Mouse (Mus musculus) neural tube, embryonic 14.5 days (tissue): ENCODE measurements around the gene Lima1. TPM values are rescaled to one million over a fixed set of nuclear protein-coding genes. Genes with fewer than 3 reads are reported as not detected.

ENCODE experiments used
- ATAC-seq: fragments of 200-750 bp; cut with Nextera tagmentation; 2 replicates; pipeline ENCODE4 v1.8.0; 2017; ENCODE audit warnings: low read depth, mild to moderate bottlenecking, moderate TSS enrichment, moderate library complexity
- H3K27ac ChIP-seq: fragments of 300-500 bp; sonication (generic); 2 replicates; pipeline ENCODE4 v1.5.1; 2014; ENCODE audit warnings: low read depth, mild to moderate bottlenecking, control low read depth, low read length, moderate library complexity, mixed read lengths
- H3K27me3 ChIP-seq: fragments of 300-500 bp; sonication (generic); 2 replicates; pipeline ENCODE4 v1.6.1; 2014; ENCODE audit warnings: low read length; ENCODE audit not compliant: control insufficient read depth, insufficient read depth
- H3K36me3 ChIP-seq: fragments of 300-500 bp; sonication (generic); 2 replicates; pipeline ENCODE4 v1.6.1; 2014; ENCODE audit warnings: low read length, mixed read lengths; ENCODE audit not compliant: control insufficient read depth, insufficient read depth
- H3K4me1 ChIP-seq: fragments of 300-500 bp; sonication (generic); 2 replicates; pipeline ENCODE4 v1.6.1; 2014; ENCODE audit warnings: low read length; ENCODE audit not compliant: control insufficient read depth, insufficient read depth
- H3K4me2 ChIP-seq: fragments of 300-500 bp; sonication (generic); 2 replicates; pipeline ENCODE4 v1.6.1; 2014; ENCODE audit warnings: mild to moderate bottlenecking, low read depth, low read length, control low read depth
- H3K4me3 ChIP-seq: fragments of 300-500 bp; sonication (generic); 2 replicates; pipeline ENCODE4 v1.5.1; 2014; ENCODE audit warnings: low read depth, low read length, control low read depth, mixed read lengths
- H3K9ac ChIP-seq: fragments of 300-500 bp; sonication (generic); replicated peaks from 2 replicates; pipeline ENCODE4 v1.6.1; 2014; ENCODE audit warnings: low read depth, mild to moderate bottlenecking, control low read depth, low read length, mixed read lengths
- H3K9me3 ChIP-seq: fragments of 300-500 bp; sonication (generic); 2 replicates; pipeline ENCODE4 v1.6.1; 2016; ENCODE audit warnings: low read length; ENCODE audit not compliant: control insufficient read depth
- WGBS: fragments of 180-500 bp; shearing (Covaris S2); extraction: QIAGEN DNeasy Blood & Tissue Kit; methylation state at CpG from one replicate; pipeline ENCODE4 v1.1.7; 2014; 5-methylcytosine and 5-hydroxymethylcytosine counted together
- polyA plus RNA-seq: library from polyadenylated mRNA; unstranded; fragments of >200 nt; fragmentation: Nextera tagmentation; extraction: Ambion mirVana; gene quantifications from 2 replicates; pipeline ENCODE4 v1.2.1, GENCODE M21; 2014

Gene Lima1
- polyA plus RNA-seq, 1 experiment from 2014 or later, result 14.9 TPM

DNA sequence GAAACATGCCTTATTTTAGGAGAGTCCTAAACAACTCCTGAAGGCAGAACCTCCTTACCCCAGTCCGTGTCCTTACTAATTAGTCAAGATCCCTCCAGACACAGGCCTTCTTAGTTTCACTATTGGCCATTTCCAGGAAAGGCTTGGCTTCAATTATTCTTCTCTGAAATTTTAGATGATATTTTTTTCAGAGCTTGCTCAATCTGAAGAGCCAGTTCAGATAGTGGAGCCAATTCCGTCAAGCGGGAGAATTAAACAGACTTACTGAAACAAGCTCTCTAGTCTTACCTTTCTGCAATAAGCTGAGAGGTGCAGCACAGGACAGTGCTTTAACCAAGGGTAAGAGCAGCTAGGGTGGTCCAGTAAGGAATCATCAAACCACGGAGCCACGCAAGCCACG is 11.9 kb downstream of the Lima1 start:
- H3K4me1 ChIP-seq, result 0 out of 2 replicates have a peak, but pooled peaks cover 5% of the 10 kb centered on the region
- 98% methylated on average over 6 of the region's 6 CpGs for WGBS
- no peak overlapping the region for H3K4me3 ChIP-seq
- H3K27me3 ChIP-seq, result no peaks in the 10 kb centered on the region
- no peaks in the 10 kb centered on the region for H3K36me3 ChIP-seq
- no peak overlapping the region for H3K9ac ChIP-seq
- H3K27ac ChIP-seq, result no peak overlapping the region
- ATAC-seq, result no peak
- H3K4me2 ChIP-seq, result no peak overlapping the region
- H3K9me3 ChIP-seq, result no peaks in the 10 kb centered on the region

DNA sequence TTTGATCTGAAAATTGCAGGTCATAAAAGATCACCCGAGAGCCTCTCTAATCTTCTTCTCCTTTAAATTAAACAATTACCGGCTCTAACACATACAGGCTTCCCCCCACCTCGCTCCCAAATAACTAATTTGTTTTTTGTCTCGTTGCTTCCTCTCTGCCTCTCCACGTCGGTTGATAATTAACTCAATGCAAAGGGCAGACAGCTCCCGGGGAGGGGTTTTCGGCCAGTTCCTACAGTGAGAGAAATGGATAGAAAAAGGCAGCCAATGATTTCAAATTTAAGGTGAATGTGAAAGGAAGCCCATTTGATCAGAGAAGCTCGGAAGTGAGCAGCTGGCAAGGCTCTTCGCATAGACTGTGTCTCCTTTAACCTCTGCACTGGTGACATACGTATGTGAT is 12.8 kb downstream of the Lima1 start:
- 41% methylated on average over 11 of the region's 11 CpGs for WGBS
- no peak overlapping the region for H3K9ac ChIP-seq
- H3K36me3 ChIP-seq, result no peaks in the 10 kb centered on the region
- H3K27me3 ChIP-seq, result no peaks in the 10 kb centered on the region
- H3K4me3 ChIP-seq, result no peak overlapping the region
- ATAC-seq, result no peak
- H3K27ac ChIP-seq, result no peak overlapping the region
- no peaks in the 10 kb centered on the region for H3K9me3 ChIP-seq
- H3K4me2 ChIP-seq, result no peak overlapping the region
- 0 out of 2 replicates have a peak, but pooled peaks cover 5% of the 10 kb centered on the region for H3K4me1 ChIP-seq

DNA sequence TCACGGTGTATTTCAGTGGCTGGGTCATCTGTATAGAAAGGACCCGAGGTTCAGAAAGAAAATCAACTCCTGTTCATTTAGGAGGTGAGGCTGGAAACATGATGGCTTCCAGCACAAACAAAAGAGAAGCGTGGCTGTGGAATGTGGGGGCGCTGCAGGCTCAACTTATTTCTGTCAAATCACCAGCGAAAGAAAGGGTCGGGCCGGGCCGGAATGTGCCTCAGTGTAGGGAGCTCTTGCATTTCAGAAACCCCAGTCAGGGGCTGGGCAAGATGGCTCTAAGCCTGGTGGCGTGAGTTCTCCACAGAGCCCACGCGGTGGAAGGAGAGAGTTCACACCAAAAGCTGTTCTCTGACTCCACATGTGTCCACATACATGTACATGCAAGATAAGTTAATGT is 13.3 kb downstream of the Lima1 start:
- no peak overlapping the region for H3K4me2 ChIP-seq
- 38% methylated on average over 11 of the region's 11 CpGs for WGBS
- no peak overlapping the region for H3K9ac ChIP-seq
- no peaks in the 10 kb centered on the region for H3K27me3 ChIP-seq
- 0 out of 2 replicates have a peak, but pooled peaks cover 5% of the 10 kb centered on the region for H3K4me1 ChIP-seq
- no peak overlapping the region for H3K4me3 ChIP-seq
- H3K36me3 ChIP-seq, result no peaks in the 10 kb centered on the region
- ATAC-seq, result no peak
- H3K9me3 ChIP-seq, result no peaks in the 10 kb centered on the region
- H3K27ac ChIP-seq, result no peak overlapping the region

DNA sequence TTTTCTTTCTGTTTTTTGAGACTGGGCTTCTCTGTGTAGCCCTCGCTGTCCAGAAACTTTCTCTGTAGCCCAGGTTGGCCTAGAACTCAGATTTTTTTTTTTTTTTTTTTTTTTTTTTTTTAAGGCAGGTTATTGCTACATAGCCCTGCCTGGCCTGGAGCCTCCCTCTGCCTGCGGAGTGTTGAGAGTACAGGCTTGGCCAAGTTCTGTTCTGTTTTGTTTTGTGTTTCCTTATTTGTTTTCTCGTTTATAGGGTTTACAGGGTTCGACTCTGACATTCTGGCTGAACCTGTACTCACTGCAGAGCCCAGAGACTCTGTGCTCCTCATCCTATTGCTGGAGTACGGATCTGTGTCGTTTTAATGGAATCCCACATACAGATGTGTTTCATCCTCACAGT is 13.7 kb downstream of the Lima1 start:
- H3K9ac ChIP-seq, result no peak overlapping the region
- H3K27ac ChIP-seq, result no peak overlapping the region
- H3K4me3 ChIP-seq, result no peak overlapping the region
- WGBS, result 72% methylated on average over 6 of the region's 6 CpGs
- no peaks in the 10 kb centered on the region for H3K27me3 ChIP-seq
- H3K36me3 ChIP-seq, result no peaks in the 10 kb centered on the region
- no peaks in the 10 kb centered on the region for H3K9me3 ChIP-seq
- H3K4me2 ChIP-seq, result no peak overlapping the region
- 0 out of 2 replicates have a peak, but pooled peaks cover 5% of the 10 kb centered on the region for H3K4me1 ChIP-seq
- ATAC-seq, result no peak

DNA sequence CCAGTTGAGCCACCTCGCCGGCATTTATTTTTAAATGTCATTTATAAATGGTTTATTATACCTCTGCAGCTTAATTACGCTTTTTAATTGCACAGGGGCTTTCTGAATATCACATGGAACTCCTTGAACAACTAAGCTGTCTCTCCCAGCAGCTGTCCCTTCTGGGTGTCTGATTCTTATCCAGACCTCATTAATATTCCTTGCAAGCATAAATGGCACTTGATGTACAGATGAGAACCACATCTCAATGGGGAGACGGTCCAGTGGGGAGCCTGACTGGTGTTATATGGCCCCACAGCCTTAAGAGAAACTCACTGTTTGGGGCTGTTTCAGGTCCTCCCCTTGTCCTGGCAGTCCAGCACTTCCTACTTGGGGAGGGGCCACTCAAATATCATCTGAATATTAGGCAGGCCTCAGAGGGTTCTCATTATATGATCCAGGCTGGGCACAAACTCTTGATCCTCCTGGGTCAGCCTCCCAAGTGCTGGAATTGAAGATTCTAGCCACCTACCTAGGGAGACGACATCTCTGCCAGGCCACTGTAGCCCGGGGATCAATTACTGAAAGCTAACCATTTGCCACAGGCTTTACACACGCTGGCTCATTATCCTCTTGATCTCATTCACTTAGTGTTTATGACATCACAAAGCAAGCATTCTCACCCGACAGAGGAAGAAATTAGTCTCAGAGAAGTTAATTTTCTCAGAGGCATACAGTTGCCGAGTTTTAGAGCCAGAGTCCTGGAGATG is 15.4 kb downstream of the Lima1 start:
- 22% methylated on average over 9 of the region's 9 CpGs for WGBS

DNA sequence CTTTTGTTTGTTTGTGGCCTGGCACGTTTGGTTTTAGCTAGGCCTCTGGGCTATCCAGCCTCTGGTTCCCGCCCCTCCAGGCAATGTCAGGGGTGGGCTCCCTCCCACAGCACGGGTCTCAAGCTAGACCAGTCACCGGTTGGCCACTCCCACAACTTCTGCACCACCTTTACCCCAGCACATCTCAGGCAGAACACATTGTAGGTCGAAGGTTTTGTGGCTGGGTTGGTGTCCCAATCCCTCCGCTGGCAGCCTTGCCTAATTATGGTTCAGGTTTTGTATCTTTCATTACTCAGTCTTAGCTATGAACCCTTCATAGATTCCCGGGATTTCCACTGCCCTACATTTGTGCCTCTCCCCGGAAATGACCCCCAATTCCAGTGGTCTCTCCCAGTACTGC is 17.8 kb downstream of the Lima1 start:
- 0 out of 2 replicates have a peak, but pooled peaks cover 5% of the 10 kb centered on the region for H3K4me1 ChIP-seq
- H3K4me2 ChIP-seq, result no peak overlapping the region
- 66% methylated on average over 8 of the region's 8 CpGs for WGBS
- no peak overlapping the region for H3K27ac ChIP-seq
- no peak overlapping the region for H3K9ac ChIP-seq
- H3K36me3 ChIP-seq, result no peaks in the 10 kb centered on the region
- H3K27me3 ChIP-seq, result no peaks in the 10 kb centered on the region
- no peaks in the 10 kb centered on the region for H3K9me3 ChIP-seq
- no peak overlapping the region for H3K4me3 ChIP-seq
- no peak for ATAC-seq

More for the DNA sequence above, 15.4 kb downstream of the Lima1 start:
- Histone ChIP-seq H3K4me3 (no peak overlapping the region), H3K4me2 (no peak overlapping the region), H3K27ac (peak overlapping the region; percentile 45), H3K9me3 (no peaks in the 10 kb centered on the region), H3K36me3 (no peaks in the 10 kb centered on the region), H3K4me1 (0 out of 2 replicates have a peak, but pooled peaks cover 5% of the 10 kb centered on the region), H3K9ac (no peak overlapping the region), H3K27me3 (no peaks in the 10 kb centered on the region)
- no peak for ATAC-seq

DNA sequence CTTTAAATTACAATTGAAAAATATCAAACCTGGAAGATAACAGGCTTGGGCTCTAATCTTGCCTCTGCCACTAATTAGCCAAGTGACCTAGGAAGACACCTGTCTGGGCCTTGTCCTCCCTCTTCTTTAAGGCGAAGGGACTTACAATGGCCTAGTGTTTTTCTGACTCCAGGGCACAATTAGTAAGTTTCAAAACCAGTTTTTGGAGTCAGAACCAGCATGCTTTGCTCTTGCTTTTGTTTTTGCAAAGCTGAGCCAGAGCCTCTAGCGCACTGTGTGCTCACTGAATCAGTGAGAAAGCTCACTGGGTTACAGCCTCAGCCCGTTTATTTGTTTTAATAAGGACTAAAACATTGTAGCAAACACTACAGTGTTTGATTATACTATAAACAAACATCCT is 20.1 kb downstream of the Lima1 start:
- no peak for ATAC-seq

DNA sequence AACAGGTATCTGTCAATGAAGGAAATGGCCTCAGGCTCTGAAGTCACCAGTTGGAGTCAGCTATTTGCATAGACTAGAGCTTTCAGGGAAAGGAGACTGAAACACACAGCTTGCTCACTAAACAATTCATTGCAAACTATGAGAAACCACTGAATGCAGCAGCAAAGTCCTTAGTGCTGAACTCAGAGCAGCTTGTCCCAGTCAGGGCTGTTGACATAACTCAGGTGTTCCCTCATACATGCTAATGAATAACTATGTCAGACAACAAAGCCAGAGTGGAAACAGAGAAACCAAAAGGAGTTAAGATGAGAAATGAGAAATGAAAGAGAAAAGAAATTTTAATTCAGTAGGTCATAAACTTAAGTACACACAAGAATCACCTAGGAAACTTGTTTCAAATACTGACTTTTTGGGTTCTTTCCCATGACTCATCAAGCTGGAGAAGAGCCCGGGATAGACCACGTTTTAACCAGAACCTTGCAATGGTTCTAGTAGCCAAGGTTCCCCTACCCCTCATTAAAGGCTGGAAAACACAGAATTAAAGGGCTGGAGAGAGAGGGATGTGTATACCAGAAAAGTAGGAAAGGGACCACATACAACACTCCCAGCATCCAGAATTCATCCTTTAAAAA is 22.5 kb downstream of the Lima1 start:
- H3K4me1 ChIP-seq, result no peaks in the 10 kb centered on the region
- WGBS, result 97% methylated on average over 2 of the region's 2 CpGs
- H3K4me3 ChIP-seq, result no peak overlapping the region
- H3K27me3 ChIP-seq, result no peaks in the 10 kb centered on the region
- no peaks in the 10 kb centered on the region for H3K9me3 ChIP-seq
- H3K27ac ChIP-seq, result no peak overlapping the region
- H3K36me3 ChIP-seq, result no peaks in the 10 kb centered on the region
- no peak for ATAC-seq
- H3K9ac ChIP-seq, result no peak overlapping the region
- H3K4me2 ChIP-seq, result no peak overlapping the region

More for the DNA sequence above, 20.1 kb downstream of the Lima1 start:
- Histone ChIP-seq H3K27ac (no peak overlapping the region), H3K36me3 (no peaks in the 10 kb centered on the region), H3K4me3 (no peak overlapping the region), H3K9ac (no peak overlapping the region), H3K4me1 (0 out of 2 replicates have a peak, but pooled peaks cover 5% of the 10 kb centered on the region), H3K4me2 (no peak overlapping the region), H3K9me3 (no peaks in the 10 kb centered on the region), H3K27me3 (no peaks in the 10 kb centered on the region)
- 73% methylated on average over 3 of the region's 3 CpGs for WGBS

DNA sequence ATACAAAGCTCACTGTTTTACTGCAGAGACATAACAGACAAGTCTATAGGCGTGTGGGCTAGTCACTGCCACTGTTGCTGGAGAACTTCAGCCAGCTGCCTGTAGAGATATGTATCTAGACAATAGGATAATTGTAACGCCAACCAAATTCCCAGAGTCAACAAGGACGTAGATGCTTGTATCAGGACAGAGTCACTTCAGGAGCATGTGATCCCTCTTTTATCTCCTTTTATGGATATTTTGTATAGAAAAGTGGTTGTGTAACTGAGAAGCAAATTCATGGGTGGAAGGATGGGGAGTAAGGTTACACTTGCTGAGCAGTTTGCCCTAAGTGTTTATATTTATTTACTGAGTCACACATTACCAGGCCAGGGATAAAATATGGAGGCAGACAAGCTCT is 25.0 kb downstream of the Lima1 start:
- Histone ChIP-seq H3K4me3 (no peak overlapping the region), H3K4me2 (no peak overlapping the region), H3K27me3 (no peaks in the 10 kb centered on the region), H3K9ac (no peak overlapping the region), H3K27ac (no peak overlapping the region), H3K4me1 (no peaks in the 10 kb centered on the region), H3K36me3 (no peaks in the 10 kb centered on the region), H3K9me3 (no peaks in the 10 kb centered on the region)
- ATAC-seq, result no peak
- WGBS, result 76% methylated on average over 3 of the region's 3 CpGs
